Mouse (Mus musculus): ENCODE data around the gene D17H6S53E.

DNA sequence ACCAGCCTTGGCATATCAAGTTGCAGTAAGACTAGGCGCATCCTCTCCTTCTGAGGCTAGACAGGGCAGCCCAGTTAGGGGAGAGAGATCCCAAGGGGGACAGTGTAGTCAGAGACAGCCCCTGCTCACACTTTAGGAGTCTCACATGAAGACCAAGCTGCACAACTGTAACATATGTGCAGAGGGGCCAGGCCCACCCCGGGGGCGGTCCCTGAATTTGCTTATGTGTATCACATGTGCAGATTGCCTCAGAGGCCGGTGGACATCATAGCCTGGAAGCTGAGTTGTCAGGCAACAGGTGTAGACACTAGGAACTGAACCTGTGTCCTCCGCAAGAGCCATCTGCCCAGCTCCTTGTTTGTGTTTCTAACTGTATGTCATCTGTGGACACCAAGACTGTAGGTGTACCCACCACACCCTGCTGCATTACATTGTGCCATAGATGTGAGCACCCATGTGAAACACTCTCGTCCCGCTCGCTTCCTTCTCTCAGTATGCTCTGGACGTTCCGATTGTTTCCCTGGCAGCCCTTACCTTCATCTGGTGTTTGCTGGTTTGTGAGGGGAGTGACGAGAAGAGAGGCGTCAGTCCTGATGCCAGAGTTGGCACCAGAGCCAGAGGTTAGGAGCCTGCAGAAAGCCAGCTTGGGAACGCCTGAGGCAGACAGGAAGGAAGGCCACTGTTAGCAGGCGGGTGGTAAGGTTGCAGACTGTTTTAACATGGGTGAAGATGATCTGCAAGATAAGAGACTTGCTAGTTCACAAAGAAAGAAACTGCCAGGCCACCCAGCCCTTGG lies 33.6 kb upstream of the D17H6S53E start:
- TF ChIP-seq CTCF (IDR thresholded peaks at IDR 0.05; ENCODE audit: control insufficient read depth, insufficient read depth, low read length) (no peak), POLR2A (IDR thresholded peaks at IDR 0.05; ENCODE audit: borderline replicate concordance, control insufficient read depth, low read depth, low read length) (no peak)

All from bone marrow, adult 2 months (tissue).